Mouse (Mus musculus): ENCODE measurements around the gene Kif20b. TPM values are rescaled to one million over a fixed set of nuclear protein-coding genes. Genes with fewer than 3 reads are reported as not detected.

Kif20b gene
- polyA plus RNA-seq, 1 experiment from 2014 or later = 33.3 TPM

DNA sequence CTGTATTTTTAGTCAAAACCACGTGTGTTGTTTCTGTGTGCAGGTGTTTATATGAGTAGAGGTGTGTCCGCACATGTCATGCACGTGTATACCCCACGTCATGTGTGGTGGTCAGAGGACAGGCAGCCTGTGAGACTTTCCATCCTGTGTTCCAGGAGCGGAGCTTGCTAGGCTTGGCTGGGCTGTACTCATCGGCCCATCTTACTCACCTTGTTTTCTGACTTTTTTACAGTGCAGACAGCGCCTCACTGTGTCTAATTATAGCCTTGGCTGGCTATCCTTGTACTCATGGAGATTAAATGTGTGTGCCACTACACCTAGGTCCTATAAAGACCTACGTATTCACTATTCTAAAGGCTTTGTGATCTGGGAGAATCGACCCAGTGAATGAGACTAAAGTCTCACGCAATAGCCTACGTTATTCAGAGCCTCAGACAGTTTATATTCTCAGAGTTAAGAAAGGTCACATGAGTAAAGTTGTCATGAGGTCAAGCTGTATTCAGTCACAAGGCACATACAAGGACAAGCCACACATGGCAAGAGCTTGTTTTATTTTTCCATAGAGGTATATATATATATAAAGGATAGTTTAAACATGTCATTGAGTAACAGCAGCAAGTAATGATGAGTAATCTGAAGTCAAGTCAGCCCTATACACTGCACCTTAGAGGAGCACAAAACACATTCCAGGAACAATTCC lies 31.8 kb downstream of the Kif20b start:
- Histone ChIP-seq H3K27ac (no peak overlapping the region), H3K36me3 (ENCODE audit: insufficient read depth, low read length) (peaks cover 9% of the 10 kb centered on the region), H3K4me2 (ENCODE audit: low read length) (no peak overlapping the region), H3K9ac (ENCODE audit: low read depth, low read length) (no peak overlapping the region), H3K9me3 (replicated peaks; ENCODE audit: low read length) (no peaks in the 10 kb centered on the region), H3K27me3 (ENCODE audit: insufficient read depth, low read length) (no peaks in the 10 kb centered on the region), H3K4me1 (replicated peaks; ENCODE audit: insufficient read depth, low read length) (no peaks in the 10 kb centered on the region), H3K4me3 (replicated peaks; ENCODE audit: low read depth, low read length) (no peak overlapping the region)
- no peak for TF ChIP-seq CTCF (IDR thresholded peaks at IDR 0.05; ENCODE audit: low read depth)
- WGBS = 93% methylated on average over 11 of the region's 11 CpGs
- ATAC-seq (replicated peaks; ENCODE audit: low FRiP score, low read depth) = no peak
- DNase-seq (ENCODE audit: low spot score) = no peak

DNA sequence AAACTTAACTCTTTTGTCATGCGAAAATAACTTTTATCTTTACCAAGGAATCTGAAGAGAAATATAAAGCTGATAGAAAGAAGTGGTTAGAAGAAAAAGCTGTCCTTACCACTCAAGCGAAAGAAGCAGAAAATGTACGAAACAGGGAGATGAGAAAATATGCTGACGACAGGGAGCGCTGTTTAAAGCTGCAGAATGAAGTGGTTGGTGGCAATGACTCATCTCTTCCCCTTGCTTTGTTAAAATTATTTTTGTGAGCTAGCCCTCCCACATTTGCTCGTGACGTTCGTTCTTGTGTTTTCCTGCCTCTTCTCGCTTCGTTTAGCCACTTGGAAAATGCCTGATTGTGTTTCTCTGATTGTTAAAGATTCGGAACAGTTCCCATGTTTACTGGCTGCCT lies 37.2 kb downstream of the Kif20b start:
- Histone ChIP-seq H3K27ac (no peak overlapping the region), H3K9me3 (replicated peaks; ENCODE audit: low read length) (no peaks in the 10 kb centered on the region), H3K4me1 (replicated peaks; ENCODE audit: insufficient read depth, low read length) (no peaks in the 10 kb centered on the region), H3K4me2 (ENCODE audit: low read length) (no peak overlapping the region), H3K36me3 (ENCODE audit: insufficient read depth, low read length) (peaks cover 12% of the 10 kb centered on the region; the same call in 1 of the 2 replicates), H3K4me3 (replicated peaks; ENCODE audit: low read depth, low read length) (no peak overlapping the region), H3K9ac (ENCODE audit: low read depth, low read length) (no peak overlapping the region), H3K27me3 (ENCODE audit: insufficient read depth, low read length) (no peaks in the 10 kb centered on the region)
- ATAC-seq (replicated peaks; ENCODE audit: low FRiP score, low read depth) (no peak), DNase-seq (ENCODE audit: low spot score) (no peak)
- WGBS = 84% methylated on average over 11 of the region's 11 CpGs
- no peak for TF ChIP-seq CTCF (IDR thresholded peaks at IDR 0.05; ENCODE audit: low read depth)

DNA sequence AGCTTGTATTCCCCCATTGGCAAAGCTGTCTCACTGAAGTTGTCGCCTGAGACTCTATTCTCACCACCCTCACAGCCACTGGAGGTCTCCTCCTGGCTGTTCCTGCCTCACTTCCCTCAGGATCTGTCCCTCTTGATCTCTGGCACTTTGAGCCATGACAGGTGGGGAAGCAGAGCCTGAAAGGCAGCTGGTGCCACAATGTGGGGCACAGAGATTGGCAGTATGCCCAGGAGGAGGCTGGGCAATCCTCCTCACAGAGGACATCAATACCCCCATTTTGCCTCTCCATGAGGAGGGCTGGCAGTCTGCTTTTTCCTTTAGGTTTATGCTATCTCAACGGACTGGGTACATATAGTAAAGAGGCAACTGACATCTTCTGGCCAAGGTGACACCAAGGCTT lies 62.6 kb downstream of the Kif20b start:
- no peaks in the 10 kb centered on the region for H3K4me1 ChIP-seq (replicated peaks; ENCODE audit: insufficient read depth, low read length)
- WGBS = 74% methylated on average over 2 of the region's 2 CpGs
- no peak overlapping the region for H3K4me2 ChIP-seq (ENCODE audit: low read length)
- H3K36me3 ChIP-seq (ENCODE audit: insufficient read depth, low read length) = no peaks in the 10 kb centered on the region
- no peaks in the 10 kb centered on the region for H3K27me3 ChIP-seq (ENCODE audit: insufficient read depth, low read length)
- H3K9me3 ChIP-seq (replicated peaks; ENCODE audit: low read length) = no peaks in the 10 kb centered on the region
- DNase-seq (ENCODE audit: low spot score) (no peak), ATAC-seq (replicated peaks; ENCODE audit: low FRiP score, low read depth) (no peak)
- no peak overlapping the region for H3K4me3 ChIP-seq (replicated peaks; ENCODE audit: low read depth, low read length)
- no peak overlapping the region for H3K9ac ChIP-seq (ENCODE audit: low read depth, low read length)
- TF ChIP-seq CTCF (IDR thresholded peaks at IDR 0.05; ENCODE audit: low read depth) = no peak
- H3K27ac ChIP-seq = no peak overlapping the region

DNA sequence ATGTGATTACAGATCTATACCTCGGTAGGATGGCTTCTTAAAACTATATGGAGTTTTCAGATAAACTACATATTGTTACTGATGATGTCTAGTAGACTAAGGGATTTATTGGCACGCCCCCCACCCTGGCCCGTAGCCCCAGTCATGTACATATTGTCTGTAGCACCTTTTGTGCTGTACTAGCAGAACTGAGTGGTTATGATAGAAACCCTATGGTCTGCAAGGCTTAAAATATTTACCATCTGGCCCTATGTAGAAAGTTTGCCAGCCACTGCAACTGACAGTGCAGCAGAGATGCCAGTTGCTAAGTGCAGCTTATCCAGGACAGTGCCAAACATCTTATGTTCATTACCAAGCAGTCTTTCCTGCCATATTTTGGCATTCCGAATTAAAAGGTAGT lies 68.3 kb downstream of the Kif20b start:
- 72% methylated on average over 4 of the region's 4 CpGs for WGBS
- H3K27me3 ChIP-seq (ENCODE audit: insufficient read depth, low read length) = no peaks in the 10 kb centered on the region
- no peak overlapping the region for H3K4me3 ChIP-seq (replicated peaks; ENCODE audit: low read depth, low read length)
- no peak for TF ChIP-seq CTCF (IDR thresholded peaks at IDR 0.05; ENCODE audit: low read depth)
- H3K4me2 ChIP-seq (ENCODE audit: low read length) = no peak overlapping the region
- no peaks in the 10 kb centered on the region for H3K36me3 ChIP-seq (ENCODE audit: insufficient read depth, low read length)
- DNase-seq (ENCODE audit: low spot score) (no peak), ATAC-seq (replicated peaks; ENCODE audit: low FRiP score, low read depth) (no peak)
- H3K9me3 ChIP-seq (replicated peaks; ENCODE audit: low read length) = no peaks in the 10 kb centered on the region
- H3K27ac ChIP-seq = no peak overlapping the region
- no peak overlapping the region for H3K9ac ChIP-seq (ENCODE audit: low read depth, low read length)
- no peaks in the 10 kb centered on the region for H3K4me1 ChIP-seq (replicated peaks; ENCODE audit: insufficient read depth, low read length)

DNA sequence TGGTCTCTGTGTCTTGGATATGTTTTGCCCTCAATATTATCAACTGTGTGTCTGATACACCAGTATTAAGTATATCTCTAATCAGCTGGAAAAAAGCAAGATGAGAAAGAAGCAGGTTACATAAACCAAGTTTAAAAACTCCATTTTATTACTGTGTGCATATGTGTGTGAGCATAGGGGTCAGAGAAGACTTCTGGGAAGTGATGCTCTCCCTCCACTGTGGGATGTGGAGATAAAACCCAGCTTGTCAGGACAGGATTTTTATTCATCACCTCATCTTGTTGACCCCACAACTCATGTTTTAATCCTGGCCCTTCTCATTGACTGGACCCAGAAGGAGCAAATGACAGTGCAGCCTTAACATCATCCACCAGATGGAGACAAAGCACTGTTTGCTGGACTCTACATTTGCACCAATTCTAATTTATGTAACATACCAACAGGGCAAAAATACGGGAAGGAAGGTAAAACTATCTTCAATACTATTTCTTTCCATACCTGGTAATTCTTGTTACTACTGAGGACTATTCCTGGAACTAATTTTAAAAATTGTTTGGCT lies 70.9 kb downstream of the Kif20b start:
- H3K9ac ChIP-seq (ENCODE audit: low read depth, low read length) = no peak overlapping the region
- no peak overlapping the region for H3K4me2 ChIP-seq (ENCODE audit: low read length)
- no peaks in the 10 kb centered on the region for H3K4me1 ChIP-seq (replicated peaks; ENCODE audit: insufficient read depth, low read length)
- no peak; the same call in 1 of the 2 replicates for ATAC-seq (replicated peaks; ENCODE audit: low FRiP score, low read depth)
- H3K27ac ChIP-seq = no peak overlapping the region
- no peaks in the 10 kb centered on the region for H3K36me3 ChIP-seq (ENCODE audit: insufficient read depth, low read length)
- no peaks in the 10 kb centered on the region for H3K9me3 ChIP-seq (replicated peaks; ENCODE audit: low read length)
- 15% methylated on average over 1 of the region's 1 CpGs for WGBS
- H3K4me3 ChIP-seq (replicated peaks; ENCODE audit: low read depth, low read length) = no peak overlapping the region
- DNase-seq (ENCODE audit: low spot score) = peak; percentile 65
- H3K27me3 ChIP-seq (ENCODE audit: insufficient read depth, low read length) = no peaks in the 10 kb centered on the region
- peak; percentile 95 for TF ChIP-seq CTCF (IDR thresholded peaks at IDR 0.05; ENCODE audit: low read depth)

DNA sequence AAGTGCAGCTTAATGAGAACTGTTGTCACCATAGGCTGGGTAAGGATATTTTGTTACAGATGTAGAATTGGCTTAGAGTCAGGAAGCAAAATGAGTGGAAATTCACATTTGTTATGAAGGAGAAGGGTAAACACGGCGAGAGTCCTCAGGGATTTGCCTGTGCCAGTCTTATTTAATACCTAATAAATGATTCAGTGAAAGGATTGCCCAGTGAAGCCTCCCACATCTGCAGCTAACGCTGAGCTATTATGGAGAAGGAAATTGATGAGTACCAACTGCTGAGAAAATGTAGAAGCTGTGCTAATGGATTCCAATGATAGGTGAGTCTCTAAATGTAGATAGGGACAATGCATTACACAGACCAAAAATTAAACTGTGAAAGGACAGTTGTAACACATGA lies 92.9 kb downstream of the Kif20b start:
- Histone ChIP-seq H3K4me2 (ENCODE audit: low read length) (no peak overlapping the region), H3K4me3 (replicated peaks; ENCODE audit: low read depth, low read length) (no peak overlapping the region), H3K4me1 (replicated peaks; ENCODE audit: insufficient read depth, low read length) (no peaks in the 10 kb centered on the region), H3K27me3 (ENCODE audit: insufficient read depth, low read length) (no peaks in the 10 kb centered on the region), H3K36me3 (ENCODE audit: insufficient read depth, low read length) (no peaks in the 10 kb centered on the region), H3K9me3 (replicated peaks; ENCODE audit: low read length) (no peaks in the 10 kb centered on the region), H3K27ac (no peak overlapping the region), H3K9ac (ENCODE audit: low read depth, low read length) (no peak overlapping the region)
- 64% methylated on average over 3 of the region's 3 CpGs for WGBS
- DNase-seq (ENCODE audit: low spot score) = no peak
- no peak for TF ChIP-seq CTCF (IDR thresholded peaks at IDR 0.05; ENCODE audit: low read depth)
- no peak for ATAC-seq (replicated peaks; ENCODE audit: low FRiP score, low read depth)
